ENCODE assay signal across 8 mouse cellular contexts in the genomic region with DNA sequence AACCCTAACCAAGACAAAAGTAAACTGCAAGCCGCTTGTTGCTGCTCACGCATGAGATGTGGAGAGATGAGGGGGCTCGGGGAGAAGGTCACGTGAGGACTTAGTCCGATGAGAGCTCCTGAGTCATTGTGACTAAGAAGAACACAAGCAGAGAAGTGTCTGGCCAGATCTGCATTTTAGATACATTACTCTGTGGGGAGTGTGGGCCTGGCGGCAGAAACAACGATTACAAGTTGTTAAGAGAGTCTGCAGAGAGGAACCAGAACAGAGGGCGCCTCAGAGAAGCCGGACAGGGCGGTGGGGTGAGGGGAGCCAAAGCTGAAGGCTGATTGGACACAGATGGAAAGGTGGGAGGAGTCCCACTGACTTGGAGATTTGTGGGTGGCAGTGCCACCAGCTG. TPM values are rescaled to one million over a fixed set of nuclear protein-coding genes. Genes with fewer than 3 reads are reported as not detected.
A peak's percentile ranks its signal among the peaks of the same experiment; 100 is the strongest.
DNase-seq lines count a peak whose midpoint lies in the region; ATAC-seq and TF ChIP-seq lines count a peak whose summit lies in the region.

No protein-coding gene starts in this region.

- no peak overlapping the region for H3K27ac ChIP-seq in forebrain, embryonic 11.5 days (ENCODE audit: low read depth, low read length)
- H3K27ac ChIP-seq in forebrain, embryonic 15.5 days (replicated peaks) = no peak overlapping the region
- 0 out of 2 replicates have a peak overlapping the region, but pooled peaks have one; percentile 28 for H3K27ac ChIP-seq in midbrain, embryonic 10.5 days (replicated peaks)
- H3K27ac ChIP-seq in midbrain, embryonic 15.5 days = no peak overlapping the region
- no peak overlapping the region for H3K27ac ChIP-seq in embryonic facial prominence, embryonic 11.5 days (replicated peaks; ENCODE audit: low read depth, low read length)
- no peak overlapping the region for H3K27ac ChIP-seq in stomach, postnatal 0 days (replicated peaks)

- DNase-seq in forebrain, embryonic 11.5 days (ENCODE audit: low spot score) = no peak
- DNase-seq in midbrain, embryonic 10.5 days (ENCODE audit: low spot score) = peak; percentile 24
- peak; percentile 34 for DNase-seq in embryonic facial prominence, embryonic 11.5 days (ENCODE audit: low spot score)
- DNase-seq in stomach, postnatal 0 days (ENCODE audit: low spot score) = no peak
- no peak for DNase-seq in cerebellum, postnatal 36 days
- DNase-seq in frontal cortex, postnatal 14 days (ENCODE audit: low spot score in 2 of 2) = no peak

- WGBS in forebrain, embryonic 11.5 days = 32% methylated on average over 10 of the region's 10 CpGs
- WGBS in forebrain, embryonic 15.5 days = 29% methylated on average over 10 of the region's 10 CpGs
- 39% methylated on average over 10 of the region's 10 CpGs for WGBS in midbrain, embryonic 10.5 days
- 32% methylated on average over 10 of the region's 10 CpGs for WGBS in midbrain, embryonic 15.5 days
- WGBS in embryonic facial prominence, embryonic 11.5 days = 35% methylated on average over 10 of the region's 10 CpGs
- 47% methylated on average over 10 of the region's 10 CpGs for WGBS in stomach, postnatal 0 days

- no peaks in the 10 kb centered on the region for H3K27me3 ChIP-seq in forebrain, embryonic 11.5 days (ENCODE audit: control insufficient read depth, insufficient read depth, low read length)
- H3K27me3 ChIP-seq in forebrain, embryonic 15.5 days = no peaks in the 10 kb centered on the region
- H3K27me3 ChIP-seq in midbrain, embryonic 10.5 days (ENCODE audit: low read depth, poor library complexity, severe bottlenecking) = peaks cover 25% of the 10 kb centered on the region
- H3K27me3 ChIP-seq in midbrain, embryonic 15.5 days (replicated peaks) = no peaks in the 10 kb centered on the region
- no peaks in the 10 kb centered on the region for H3K27me3 ChIP-seq in embryonic facial prominence, embryonic 11.5 days (ENCODE audit: control insufficient read depth, insufficient read depth, low read length)
- no peaks in the 10 kb centered on the region for H3K27me3 ChIP-seq in stomach, postnatal 0 days (ENCODE audit: control insufficient read depth, insufficient read depth, low read length)

- no peaks in the 10 kb centered on the region for H3K4me1 ChIP-seq in forebrain, embryonic 11.5 days (replicated peaks; ENCODE audit: control insufficient read depth, insufficient read depth, low read length)
- peaks cover 8% of the 10 kb centered on the region for H3K4me1 ChIP-seq in forebrain, embryonic 15.5 days
- H3K4me1 ChIP-seq in midbrain, embryonic 10.5 days = peaks cover 24% of the 10 kb centered on the region
- H3K4me1 ChIP-seq in midbrain, embryonic 15.5 days = peaks cover 14% of the 10 kb centered on the region
- H3K4me1 ChIP-seq in embryonic facial prominence, embryonic 11.5 days (ENCODE audit: control insufficient read depth, insufficient read depth, low read length) = no peaks in the 10 kb centered on the region
- H3K4me1 ChIP-seq in stomach, postnatal 0 days (replicated peaks; ENCODE audit: control insufficient read depth, insufficient read depth) = no peaks in the 10 kb centered on the region

- H3K9me3 ChIP-seq in forebrain, embryonic 11.5 days (ENCODE audit: control insufficient read depth, low read length) = no peaks in the 10 kb centered on the region
- no peaks in the 10 kb centered on the region for H3K9me3 ChIP-seq in forebrain, embryonic 15.5 days
- H3K9me3 ChIP-seq in midbrain, embryonic 10.5 days (replicated peaks) = no peaks in the 10 kb centered on the region
- H3K9me3 ChIP-seq in midbrain, embryonic 15.5 days = no peaks in the 10 kb centered on the region
- no peaks in the 10 kb centered on the region for H3K9me3 ChIP-seq in embryonic facial prominence, embryonic 11.5 days (replicated peaks; ENCODE audit: control insufficient read depth, low read length)
- H3K9me3 ChIP-seq in stomach, postnatal 0 days (ENCODE audit: control insufficient read depth, low read length) = no peaks in the 10 kb centered on the region

- no peaks in the 10 kb centered on the region for H3K36me3 ChIP-seq in forebrain, embryonic 11.5 days (ENCODE audit: control insufficient read depth, insufficient read depth, low read length)
- H3K36me3 ChIP-seq in forebrain, embryonic 15.5 days = no peaks in the 10 kb centered on the region
- H3K36me3 ChIP-seq in midbrain, embryonic 10.5 days = no peaks in the 10 kb centered on the region
- no peaks in the 10 kb centered on the region for H3K36me3 ChIP-seq in midbrain, embryonic 15.5 days (replicated peaks)
- H3K36me3 ChIP-seq in embryonic facial prominence, embryonic 11.5 days (replicated peaks; ENCODE audit: control insufficient read depth, insufficient read depth, low read depth, low read length) = no peaks in the 10 kb centered on the region
- H3K36me3 ChIP-seq in stomach, postnatal 0 days (ENCODE audit: control insufficient read depth, insufficient read depth, low read length) = no peaks in the 10 kb centered on the region

- TF ChIP-seq EP300 in stomach, postnatal 0 days (optimal IDR thresholded peaks at IDR 0.05) = no peak

- no peak overlapping the region for H3K4me3 ChIP-seq in forebrain, embryonic 11.5 days (ENCODE audit: low read depth, low read length)
- no peak overlapping the region for H3K4me3 ChIP-seq in forebrain, embryonic 15.5 days
- peak overlapping the region; percentile 42 for H3K4me3 ChIP-seq in midbrain, embryonic 10.5 days
- H3K4me3 ChIP-seq in midbrain, embryonic 15.5 days = no peak overlapping the region
- no peak overlapping the region for H3K4me3 ChIP-seq in embryonic facial prominence, embryonic 11.5 days (ENCODE audit: low read depth, low read length)
- H3K4me3 ChIP-seq in stomach, postnatal 0 days (ENCODE audit: low read depth, low read length) = no peak overlapping the region

- H3K9ac ChIP-seq in forebrain, embryonic 11.5 days (ENCODE audit: low read length) = 0 out of 2 replicates have a peak overlapping the region, but pooled peaks have one; percentile 7
- H3K9ac ChIP-seq in forebrain, embryonic 15.5 days (replicated peaks) = no peak overlapping the region
- no peak overlapping the region for H3K9ac ChIP-seq in midbrain, embryonic 15.5 days
- H3K9ac ChIP-seq in embryonic facial prominence, embryonic 11.5 days (replicated peaks; ENCODE audit: low read length) = no peak overlapping the region
- H3K9ac ChIP-seq in stomach, postnatal 0 days (ENCODE audit: low read length) = no peak overlapping the region

- 0 out of 2 replicates have a peak, but pooled peaks have one; percentile 1 for TF ChIP-seq CTCF in stomach, postnatal 0 days (IDR thresholded peaks at IDR 0.05; ENCODE audit: low read depth)

- ATAC-seq in forebrain, embryonic 11.5 days (replicated peaks; ENCODE audit: low FRiP score) = no peak
- ATAC-seq in forebrain, embryonic 15.5 days (replicated peaks) = no peak
- ATAC-seq in midbrain, embryonic 15.5 days (replicated peaks) = no peak
- no peak for ATAC-seq in embryonic facial prominence, embryonic 11.5 days (replicated peaks; ENCODE audit: insufficient number of reproducible peaks, low FRiP score, low TSS enrichment, low read depth)
- ATAC-seq in stomach, postnatal 0 days (ENCODE audit: low FRiP score, low TSS enrichment) = no peak

- peak overlapping the region; percentile 31; the same call in 1 of the 2 replicates for H3K4me2 ChIP-seq in forebrain, embryonic 11.5 days (ENCODE audit: low read depth, low read length, severe bottlenecking)
- no peak overlapping the region for H3K4me2 ChIP-seq in forebrain, embryonic 15.5 days (replicated peaks)
- H3K4me2 ChIP-seq in midbrain, embryonic 15.5 days = no peak overlapping the region
- no peak overlapping the region for H3K4me2 ChIP-seq in embryonic facial prominence, embryonic 11.5 days (ENCODE audit: low read depth, low read length)
- H3K4me2 ChIP-seq in stomach, postnatal 0 days (replicated peaks; ENCODE audit: low read depth) = no peak overlapping the region

RNA-seq across cellular contexts. Expression of gene Ttc12, which starts 2.7 kb away (rescaled TPM):
- 1.9 and 2.0 TPM in 2 replicates for polyA plus RNA-seq in forebrain, embryonic 11.5 days (2014; fragmentation: Nextera tagmentation; extraction: Ambion mirVana)
- 0.83 and 1.8 TPM in 2 replicates for polyA plus RNA-seq in forebrain, embryonic 15.5 days (2015; fragmentation: Nextera tagmentation; extraction: Ambion mirVana)
- 2.1 and 2.5 TPM in 2 replicates for polyA plus RNA-seq in midbrain, embryonic 10.5 days (2016; fragmentation: Nextera tagmentation; extraction: Ambion mirVana)
- polyA plus RNA-seq in midbrain, embryonic 15.5 days (2015; fragmentation: Nextera tagmentation; extraction: Ambion mirVana) = 1.9 and 2.1 TPM in 2 replicates
- 1.9 and 2.1 TPM in 2 replicates for polyA plus RNA-seq in embryonic facial prominence, embryonic 11.5 days (2014; fragmentation: Nextera tagmentation; extraction: Ambion mirVana)
- 0.86 and 1.1 TPM in 2 replicates for polyA plus RNA-seq in stomach, postnatal 0 days (2015; fragmentation: Nextera tagmentation; extraction: Ambion mirVana)

RNA-seq across cellular contexts. Expression of gene Ankk1, which starts 56.5 kb away (rescaled TPM):
- polyA plus RNA-seq in forebrain, embryonic 11.5 days (2014; fragmentation: Nextera tagmentation; extraction: Ambion mirVana) = not detected in 2 replicates
- polyA plus RNA-seq in forebrain, embryonic 15.5 days (2015; fragmentation: Nextera tagmentation; extraction: Ambion mirVana) = not detected in 2 replicates
- not detected in 2 replicates for polyA plus RNA-seq in midbrain, embryonic 10.5 days (2016; fragmentation: Nextera tagmentation; extraction: Ambion mirVana)
- not detected in 2 replicates for polyA plus RNA-seq in midbrain, embryonic 15.5 days (2015; fragmentation: Nextera tagmentation; extraction: Ambion mirVana)
- not detected in 2 replicates for polyA plus RNA-seq in embryonic facial prominence, embryonic 11.5 days (2014; fragmentation: Nextera tagmentation; extraction: Ambion mirVana)
- 2.6 and 3.6 TPM in 2 replicates for polyA plus RNA-seq in stomach, postnatal 0 days (2015; fragmentation: Nextera tagmentation; extraction: Ambion mirVana)

Comparison
In these comparisons a context has a peak if more than half of its experiments do, and no peak if none do; other contexts are left out.
1. DNase-seq: peak in midbrain, embryonic 10.5 days (single experiment) and embryonic facial prominence, embryonic 11.5 days (single experiment); none in forebrain, embryonic 11.5 days (single experiment), stomach, postnatal 0 days (single experiment), cerebellum, postnatal 36 days (0 of 2) and frontal cortex, postnatal 14 days (0 of 2).